Mouse (Mus musculus) lung, postnatal 0 days (tissue): ENCODE measurements around the gene Gm28036. TPM values are rescaled to one million over a fixed set of nuclear protein-coding genes. Genes with fewer than 3 reads are reported as not detected.

Experiments used
- ATAC-seq: fragments of 200-750 bp; cut with Nextera tagmentation; 2 replicates; pipeline ENCODE4 v1.8.0; 2017; ENCODE audit warnings: moderate library complexity
- DNase-seq: peaks from one replicate; pipeline ENCODE4 v3.0.0-alpha.2; 2016; ENCODE audit warnings: low spot score
- H3K27ac ChIP-seq: fragments of 300-500 bp; sonication (generic); 2 replicates; pipeline ENCODE4 v1.5.1; 2014; ENCODE audit warnings: antibody characterized with exemption, mild to moderate bottlenecking, low read length, mixed read lengths
- H3K27me3 ChIP-seq: fragments of 300-500 bp; sonication (generic); replicated peaks from 2 replicates; pipeline ENCODE4 v1.6.1; 2014; ENCODE audit warnings: low read length, mixed read lengths; ENCODE audit not compliant: insufficient read depth
- H3K36me3 ChIP-seq: fragments of 300-500 bp; sonication (generic); 2 replicates; pipeline ENCODE4 v1.6.1; 2014; ENCODE audit warnings: low read length, mixed read lengths; ENCODE audit not compliant: insufficient read depth
- H3K4me1 ChIP-seq: fragments of 300-500 bp; sonication (generic); 2 replicates; pipeline ENCODE4 v1.6.1; 2014; ENCODE audit warnings: antibody characterized with exemption, low read depth, low read length, mixed read lengths; ENCODE audit not compliant: insufficient read depth
- H3K4me2 ChIP-seq: fragments of 300-500 bp; sonication (generic); replicated peaks from 2 replicates; pipeline ENCODE4 v1.6.1; 2014; ENCODE audit warnings: low read depth, mild to moderate bottlenecking, low read length, moderate library complexity, mixed read lengths
- H3K4me3 ChIP-seq: fragments of 300-500 bp; sonication (generic); 2 replicates; pipeline ENCODE4 v1.5.1; 2014; ENCODE audit warnings: low read depth, low read length
- H3K9ac ChIP-seq: fragments of 300-500 bp; sonication (generic); replicated peaks from 2 replicates; pipeline ENCODE4 v1.6.1; 2014; ENCODE audit warnings: low read depth, mild to moderate bottlenecking
- H3K9me3 ChIP-seq: fragments of 300-500 bp; sonication (generic); 2 replicates; pipeline ENCODE4 v1.6.1; 2016; ENCODE audit warnings: low read length, mixed read lengths
- CTCF ChIP-seq: IDR thresholded peaks from 2 replicates; pipeline ENCODE4 v1.5.1; 2016; ENCODE audit warnings: antibody characterized with exemption, mild to moderate bottlenecking
- EP300 ChIP-seq: IDR thresholded peaks from 2 replicates; pipeline ENCODE4 v1.6.1; 2016; ENCODE audit warnings: antibody characterized with exemption, mild to moderate bottlenecking, control low read depth
- WGBS: fragments of 180-500 bp; shearing (Covaris S2); extraction: QIAGEN DNeasy Blood & Tissue Kit; methylation state at CpG from one replicate; pipeline ENCODE4 v1.1.7; 2014; 5-methylcytosine and 5-hydroxymethylcytosine counted together
- polyA plus RNA-seq: library from polyadenylated mRNA; unstranded; fragments of >200 nt; fragmentation: Nextera tagmentation; extraction: Ambion mirVana; gene quantifications from 2 replicates; pipeline ENCODE4 v1.2.1, GENCODE M21; 2015

Gm28036 gene
- polyA plus RNA-seq, 1 experiment from 2014 or later: 5.2 TPM

DNA sequence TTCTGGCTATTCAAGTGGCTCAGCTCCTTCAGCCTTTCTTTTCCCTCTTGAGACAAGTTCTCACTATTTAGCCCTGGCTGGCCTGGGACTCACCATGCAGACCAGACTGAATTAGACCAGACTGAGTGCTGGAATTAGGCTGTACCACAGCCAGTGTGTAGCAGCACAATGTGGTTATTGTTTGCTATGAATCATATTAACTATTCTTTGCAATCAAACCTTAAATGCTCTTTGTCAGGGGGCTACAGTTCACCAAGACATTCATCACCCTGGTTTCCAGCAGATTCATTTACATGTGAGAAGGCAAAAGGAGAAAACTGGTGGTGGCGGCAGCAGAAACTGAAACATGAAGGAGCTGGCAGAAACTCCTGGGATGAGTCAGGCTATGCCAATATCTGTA lies 37.1 kb downstream of the Gm28036 start:
- Histone ChIP-seq H3K4me2 (no peak overlapping the region), H3K4me3 (no peak overlapping the region), H3K27ac (no peak overlapping the region), H3K36me3 (0 out of 2 replicates have a peak, but pooled peaks cover 6% of the 10 kb centered on the region), H3K9ac (no peak overlapping the region), H3K27me3 (no peaks in the 10 kb centered on the region), H3K9me3 (no peaks in the 10 kb centered on the region), H3K4me1 (no peaks in the 10 kb centered on the region)
- 90% methylated on average over 1 of the region's 1 CpGs for WGBS
- no peak for TF ChIP-seq EP300
- TF ChIP-seq CTCF: no peak
- DNase-seq: no peak
- no peak for ATAC-seq

DNA sequence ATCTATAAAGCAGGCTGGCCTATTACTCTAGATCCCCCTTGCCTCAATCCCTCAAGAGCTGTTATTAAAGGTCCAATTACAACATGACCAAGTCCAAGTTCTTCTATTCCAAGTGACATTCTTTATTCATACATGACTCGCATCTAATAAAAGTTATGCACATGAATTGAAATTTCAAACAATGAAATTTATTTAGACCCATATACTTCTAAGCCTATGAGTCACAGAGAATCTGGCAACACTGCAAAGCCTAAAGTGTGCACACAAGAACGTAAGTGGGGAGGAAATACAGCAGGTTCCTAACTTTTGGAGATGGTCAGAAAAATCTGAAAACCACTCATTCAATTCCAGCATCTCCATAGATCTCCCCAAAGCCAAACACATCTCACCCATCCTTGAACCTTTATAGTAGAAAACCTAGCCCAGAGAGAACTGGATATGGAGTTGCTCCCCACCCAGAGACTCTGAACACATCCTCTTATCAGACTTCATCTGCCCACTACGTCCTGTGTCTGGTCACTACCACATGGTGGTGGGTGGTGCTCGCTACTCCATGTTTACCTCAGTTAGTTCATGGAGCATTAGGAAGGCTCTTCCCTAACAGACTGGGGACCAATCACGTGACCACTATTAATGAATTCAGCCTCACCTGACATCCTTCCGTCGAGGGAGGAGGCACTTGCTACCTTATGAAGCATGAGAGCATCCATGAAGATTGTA lies 39.3 kb downstream of the Gm28036 start:
- no peaks in the 10 kb centered on the region for H3K27me3 ChIP-seq
- ATAC-seq (no peak), DNase-seq (no peak)
- no peaks in the 10 kb centered on the region for H3K9me3 ChIP-seq
- no peak overlapping the region for H3K27ac ChIP-seq
- H3K9ac ChIP-seq: no peak overlapping the region
- TF ChIP-seq EP300: no peak
- TF ChIP-seq CTCF: no peak
- no peak overlapping the region for H3K4me3 ChIP-seq
- 0 out of 2 replicates have a peak, but pooled peaks cover 6% of the 10 kb centered on the region for H3K36me3 ChIP-seq
- 80% methylated on average over 7 of the region's 7 CpGs for WGBS
- no peak overlapping the region for H3K4me2 ChIP-seq
- no peaks in the 10 kb centered on the region for H3K4me1 ChIP-seq

DNA sequence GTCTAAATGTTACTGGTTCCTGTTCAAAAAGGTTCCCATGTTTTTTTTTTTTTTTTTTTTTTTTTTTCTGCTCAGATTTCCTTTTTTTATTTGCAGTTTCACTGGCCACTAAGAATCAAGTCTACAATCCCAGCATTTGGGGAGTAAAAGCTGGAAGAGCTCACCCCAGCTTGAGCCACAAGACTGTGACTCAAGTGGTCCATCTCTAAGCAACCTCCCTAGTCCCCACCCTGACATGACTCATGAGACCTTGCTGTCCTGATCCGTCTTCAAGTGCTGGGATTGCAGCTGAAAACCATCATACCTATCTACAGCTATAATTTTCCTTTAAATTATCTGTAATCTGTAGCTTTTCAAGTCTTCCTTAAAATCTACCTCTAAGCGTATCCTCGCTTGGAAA lies 42.4 kb downstream of the Gm28036 start:
- Histone ChIP-seq H3K36me3 (0 out of 2 replicates have a peak, but pooled peaks cover 1% of the 10 kb centered on the region), H3K9me3 (no peaks in the 10 kb centered on the region), H3K4me1 (no peaks in the 10 kb centered on the region), H3K9ac (no peak overlapping the region), H3K4me2 (no peak overlapping the region), H3K27ac (no peak overlapping the region), H3K4me3 (no peak overlapping the region), H3K27me3 (no peaks in the 10 kb centered on the region)
- 87% methylated on average over 3 of the region's 3 CpGs for WGBS
- ATAC-seq: no peak
- TF ChIP-seq EP300 (no peak), CTCF (no peak)
- DNase-seq: no peak

DNA sequence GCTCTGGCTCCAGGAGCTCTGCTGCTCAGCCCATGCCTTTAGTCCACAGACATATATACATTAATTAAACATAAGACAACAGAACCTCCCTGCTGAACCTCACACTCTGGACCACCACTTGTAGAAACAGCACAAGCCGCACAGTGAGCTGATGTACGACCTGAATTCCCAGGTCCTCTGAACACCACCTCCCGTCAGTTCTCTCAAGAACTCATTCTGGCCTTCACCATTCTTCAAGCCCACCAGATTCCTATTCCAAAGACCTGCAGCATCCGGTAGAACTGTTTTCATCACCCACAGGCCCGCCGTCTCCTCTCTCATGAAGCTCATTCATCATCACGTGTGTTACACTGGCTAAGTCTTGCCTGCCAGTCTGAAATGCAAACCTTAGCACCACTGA lies 46.5 kb downstream of the Gm28036 start:
- H3K4me1 ChIP-seq: no peaks in the 10 kb centered on the region
- no peak overlapping the region for H3K27ac ChIP-seq
- no peak overlapping the region for H3K4me3 ChIP-seq
- no peak for TF ChIP-seq EP300
- no peak for TF ChIP-seq CTCF
- no peaks in the 10 kb centered on the region for H3K27me3 ChIP-seq
- H3K36me3 ChIP-seq: peaks cover 27% of the 10 kb centered on the region
- DNase-seq (no peak), ATAC-seq (no peak)
- no peaks in the 10 kb centered on the region for H3K9me3 ChIP-seq
- WGBS: 76% methylated on average over 7 of the region's 7 CpGs
- no peak overlapping the region for H3K9ac ChIP-seq
- no peak overlapping the region for H3K4me2 ChIP-seq

DNA sequence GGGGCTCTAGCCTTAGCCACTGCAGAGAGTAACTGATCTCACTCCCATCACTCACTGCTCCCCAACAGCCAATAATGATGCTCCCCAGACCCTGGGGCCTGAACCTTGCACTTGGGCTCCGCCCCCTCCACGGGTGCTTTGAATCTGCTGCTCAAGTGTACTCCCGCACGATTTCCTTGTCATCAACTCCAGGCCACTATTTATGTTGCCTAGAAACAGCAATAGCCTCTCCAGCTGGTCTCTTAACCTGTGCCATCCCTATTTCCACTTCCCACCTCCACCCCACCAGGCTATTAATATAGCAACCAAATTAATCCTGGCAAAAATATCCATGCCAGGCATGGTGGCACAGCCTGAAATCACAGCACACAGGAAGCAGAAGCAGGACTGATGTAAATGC lies 47.2 kb downstream of the Gm28036 start:
- no peak overlapping the region for H3K9ac ChIP-seq

DNA sequence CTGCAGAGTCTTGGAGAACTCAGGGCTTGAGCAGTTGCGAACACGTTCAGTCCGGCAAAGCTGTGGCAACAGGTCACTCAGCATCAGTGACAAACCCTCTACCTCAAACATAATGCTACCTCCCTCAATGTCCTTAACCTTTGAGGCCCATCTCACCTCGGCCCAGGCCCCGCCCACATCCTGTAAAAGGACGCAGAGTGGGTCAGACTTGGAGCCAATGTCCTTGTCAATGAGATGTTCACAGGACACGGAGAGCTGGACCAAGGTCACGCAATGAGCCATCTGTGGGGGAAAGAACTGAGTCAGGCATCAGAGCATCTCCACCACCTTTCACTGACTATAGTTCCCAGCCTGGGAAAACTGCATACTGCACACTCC lies 47.7 kb downstream of the Gm28036 start:
- WGBS: 74% methylated on average over 8 of the region's 8 CpGs
- Histone ChIP-seq H3K4me1 (no peaks in the 10 kb centered on the region), H3K4me2 (no peak overlapping the region), H3K36me3 (peaks cover 34% of the 10 kb centered on the region), H3K4me3 (no peak overlapping the region), H3K9me3 (no peaks in the 10 kb centered on the region), H3K27me3 (no peaks in the 10 kb centered on the region), H3K27ac (no peak overlapping the region), H3K9ac (no peak overlapping the region)
- ATAC-seq (no peak), DNase-seq (no peak)
- TF ChIP-seq EP300: no peak

More for the DNA sequence above, 47.2 kb downstream of the Gm28036 start:
- Histone ChIP-seq H3K4me1 (no peaks in the 10 kb centered on the region), H3K9me3 (no peaks in the 10 kb centered on the region), H3K4me3 (no peak overlapping the region), H3K36me3 (peaks cover 32% of the 10 kb centered on the region), H3K27ac (no peak overlapping the region), H3K4me2 (no peak overlapping the region), H3K27me3 (no peaks in the 10 kb centered on the region)
- DNase-seq (peak; percentile 15), ATAC-seq (no peak)
- WGBS: 37% methylated on average over 4 of the region's 4 CpGs
- no peak for TF ChIP-seq CTCF
- no peak for TF ChIP-seq EP300
